Mouse (Mus musculus) small intestine, adult 2 months (tissue): ENCODE measurements around the gene Car1.

Experiments
- CTCF ChIP-seq: fragments of 200-500 bp; IDR thresholded peaks from 2 replicates; pipeline ENCODE4 v1.5.1; 2012; ENCODE audit warnings: low read depth, mild to moderate bottlenecking, control low read depth, inconsistent platforms, low read length, moderate library complexity, mixed read lengths; ENCODE audit not compliant: insufficient replicate concordance, insufficient read length; ENCODE audit errors: extremely low read depth
- POLR2A ChIP-seq: fragments of 200-500 bp; IDR thresholded peaks from 2 replicates; pipeline ENCODE4 v1.6.1; 2012; ENCODE audit warnings: low read depth, mild to moderate bottlenecking, control low read depth, inconsistent platforms, low read length, moderate library complexity

- no peak for TF ChIP-seq POLR2A
- no peak for TF ChIP-seq CTCF
These were observed 31.4 kb upstream of the Car1 start for GRCm38 (mm10) chr3:14839466-14840118.
